Mouse (Mus musculus) G1E (cell line): Measurements from ENCODE around the gene Srpr.

Source experiments
- CTCF ChIP-seq: IDR thresholded peaks from 2 replicates; pipeline ENCODE4 v1.5.1; 2012; ENCODE audit warnings: low read depth, low read length, inconsistent platforms, mixed read lengths
- GATA1 ChIP-seq: IDR thresholded peaks from 2 replicates; pipeline ENCODE4 v1.6.1; 2012; ENCODE audit warnings: borderline replicate concordance, low read length, inconsistent platforms, mixed read lengths
- TAL1 ChIP-seq: conservative IDR thresholded peaks from 2 replicates; pipeline ENCODE4 v1.6.1; 2012; ENCODE audit warnings: low read depth, low read length, inconsistent platforms, mixed read lengths

DNA sequence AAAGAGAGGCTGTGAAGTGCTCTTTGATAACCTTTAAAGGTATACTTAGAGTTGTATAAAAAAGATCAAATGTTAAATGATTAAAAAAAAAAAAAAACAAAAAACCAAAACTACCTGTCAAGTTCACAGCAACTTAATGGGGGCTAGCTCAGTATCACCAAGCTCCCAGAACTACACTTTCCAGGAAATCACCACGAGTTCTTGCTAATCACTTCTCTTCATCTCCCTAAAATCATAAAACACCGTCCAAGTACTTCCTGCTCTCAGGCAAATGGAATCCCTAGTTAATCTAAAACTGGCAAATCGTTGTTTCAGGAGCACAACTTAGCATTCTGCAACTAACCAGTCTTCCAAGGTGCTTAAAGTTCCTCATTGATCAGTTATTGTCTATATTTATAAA lies 64.5 kb downstream of the Srpr start:
- TF ChIP-seq TAL1 (peak; percentile 43; the same call in 1 of the 2 replicates), GATA1 (no peak), CTCF (no peak)
